Mouse (Mus musculus) hindbrain, embryonic 15.5 days (tissue): Measurements from ENCODE around the gene Tmem126b. TPM values are rescaled to one million over a fixed set of nuclear protein-coding genes. Genes with fewer than 3 reads are reported as not detected.

Experiments
- ATAC-seq: fragments of 200-750 bp; cut with Nextera tagmentation; 2 replicates; pipeline ENCODE4 v1.8.0; 2017; ENCODE audit warnings: low read depth, moderate number of reproducible peaks, moderate TSS enrichment; ENCODE audit not compliant: low FRiP score
- H3K27ac ChIP-seq: fragments of 300-500 bp; sonication (generic); replicated peaks from 2 replicates; pipeline ENCODE4 v1.5.1; 2015; ENCODE audit warnings: mild to moderate bottlenecking, inconsistent platforms
- H3K27me3 ChIP-seq: fragments of 300-500 bp; sonication (generic); 2 replicates; pipeline ENCODE4 v1.6.1; 2015; ENCODE audit warnings: control low read depth, inconsistent platforms
- H3K36me3 ChIP-seq: fragments of 300-500 bp; sonication (generic); 2 replicates; pipeline ENCODE4 v1.6.1; 2015; ENCODE audit warnings: control low read depth, inconsistent platforms
- H3K4me1 ChIP-seq: fragments of 300-500 bp; sonication (generic); replicated peaks from 2 replicates; pipeline ENCODE4 v1.6.1; 2015; ENCODE audit warnings: control low read depth, inconsistent platforms
- H3K4me2 ChIP-seq: fragments of 300-500 bp; sonication (generic); 2 replicates; pipeline ENCODE4 v1.6.1; 2015; ENCODE audit warnings: moderate library complexity, mild to moderate bottlenecking, inconsistent platforms
- H3K4me3 ChIP-seq: fragments of 300-500 bp; sonication (generic); 2 replicates; pipeline ENCODE4 v1.5.1; 2015; ENCODE audit warnings: mild to moderate bottlenecking, inconsistent platforms
- H3K9ac ChIP-seq: fragments of 300-500 bp; sonication (generic); 2 replicates; pipeline ENCODE4 v1.6.1; 2015; ENCODE audit warnings: inconsistent platforms
- H3K9me3 ChIP-seq: fragments of 300-500 bp; sonication (generic); 2 replicates; pipeline ENCODE4 v1.6.1; 2016; ENCODE audit warnings: control low read depth, inconsistent platforms
- WGBS: fragments of 180-500 bp; shearing (Covaris S2); methylation state at CpG from one replicate; pipeline ENCODE4 v1.1.7; 2015; 5-methylcytosine and 5-hydroxymethylcytosine counted together
- polyA plus RNA-seq: library from polyadenylated mRNA; unstranded; fragments of >200 nt; fragmentation: Nextera tagmentation; extraction: Ambion mirVana; gene quantifications from 2 replicates; pipeline ENCODE4 v1.2.1, GENCODE M21; 2015

The Tmem126b gene
- polyA plus RNA-seq, 1 experiment from 2014 or later = 42.0 TPM

DNA sequence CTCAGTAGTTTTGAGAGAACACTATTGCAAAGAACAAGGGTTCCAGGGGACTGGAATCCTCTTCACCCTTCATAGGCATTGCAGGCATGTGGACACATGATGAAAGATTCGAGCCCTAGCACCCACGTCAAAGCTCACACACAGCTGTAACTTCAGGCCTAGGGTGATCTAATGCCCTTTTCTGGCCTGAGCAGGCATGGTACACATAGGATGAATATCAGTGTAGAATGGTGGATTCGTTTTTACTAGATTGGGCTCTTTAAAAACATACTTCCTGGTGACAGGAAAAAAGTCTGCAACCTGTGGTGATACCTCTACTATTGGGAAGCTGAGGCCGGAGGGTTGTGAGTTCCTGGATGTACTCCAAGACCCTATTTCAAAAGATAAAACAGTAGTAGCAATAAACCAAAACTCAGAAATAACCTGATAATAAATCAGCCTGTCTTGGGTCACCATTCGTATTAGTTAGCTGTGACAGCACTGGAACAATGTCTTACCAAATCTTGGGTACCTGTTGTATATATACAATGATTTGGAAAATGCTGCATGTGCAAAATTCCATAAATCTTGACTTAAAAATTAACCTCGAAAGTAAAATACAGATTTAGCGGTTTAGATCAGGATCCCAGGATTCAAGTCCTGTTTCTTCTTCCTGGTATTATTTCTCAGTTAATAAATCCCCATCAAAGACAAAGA is 19.5 kb downstream of the Tmem126b start:
- Histone ChIP-seq H3K9me3 (no peaks in the 10 kb centered on the region), H3K9ac (peak overlapping the region; percentile 93), H3K27me3 (no peaks in the 10 kb centered on the region), H3K4me3 (peak overlapping the region; percentile 94), H3K4me2 (peak overlapping the region; percentile 70), H3K36me3 (peaks cover 22% of the 10 kb centered on the region), H3K27ac (peak overlapping the region; percentile 96), H3K4me1 (peaks cover 13% of the 10 kb centered on the region)
- no peak for ATAC-seq
- WGBS = 35% methylated on average over 7 of the region's 7 CpGs

DNA sequence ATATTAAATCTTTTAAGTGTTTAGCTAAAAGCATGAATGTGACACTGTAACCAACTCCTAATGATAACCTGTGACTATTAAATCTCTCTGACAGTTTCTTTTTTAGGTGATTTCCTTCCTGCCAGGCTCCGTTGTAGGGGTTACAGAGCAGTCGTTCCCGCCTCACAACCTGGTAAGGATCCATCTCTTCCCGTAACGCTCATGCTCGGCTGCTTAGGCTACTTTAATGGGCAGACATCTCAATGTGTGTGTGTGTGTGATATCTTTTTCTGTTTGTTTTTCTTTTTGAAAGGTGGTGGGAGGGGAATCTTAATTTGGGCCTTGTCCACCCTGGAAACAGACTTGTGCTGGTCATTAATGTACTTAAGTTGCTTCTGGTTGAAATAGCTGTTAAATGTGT is 31.6 kb downstream of the Tmem126b start:
- 0% methylated on average over 6 of the region's 6 CpGs for WGBS
- Histone ChIP-seq H3K36me3 (peaks cover 7% of the 10 kb centered on the region), H3K4me2 (peak overlapping the region; percentile 80), H3K4me1 (peaks cover 17% of the 10 kb centered on the region), H3K27ac (no peak overlapping the region; the same call in 1 of the 2 replicates), H3K4me3 (peak overlapping the region; percentile 66), H3K27me3 (no peaks in the 10 kb centered on the region), H3K9ac (peak overlapping the region; percentile 93), H3K9me3 (no peaks in the 10 kb centered on the region)
- ATAC-seq = no peak

DNA sequence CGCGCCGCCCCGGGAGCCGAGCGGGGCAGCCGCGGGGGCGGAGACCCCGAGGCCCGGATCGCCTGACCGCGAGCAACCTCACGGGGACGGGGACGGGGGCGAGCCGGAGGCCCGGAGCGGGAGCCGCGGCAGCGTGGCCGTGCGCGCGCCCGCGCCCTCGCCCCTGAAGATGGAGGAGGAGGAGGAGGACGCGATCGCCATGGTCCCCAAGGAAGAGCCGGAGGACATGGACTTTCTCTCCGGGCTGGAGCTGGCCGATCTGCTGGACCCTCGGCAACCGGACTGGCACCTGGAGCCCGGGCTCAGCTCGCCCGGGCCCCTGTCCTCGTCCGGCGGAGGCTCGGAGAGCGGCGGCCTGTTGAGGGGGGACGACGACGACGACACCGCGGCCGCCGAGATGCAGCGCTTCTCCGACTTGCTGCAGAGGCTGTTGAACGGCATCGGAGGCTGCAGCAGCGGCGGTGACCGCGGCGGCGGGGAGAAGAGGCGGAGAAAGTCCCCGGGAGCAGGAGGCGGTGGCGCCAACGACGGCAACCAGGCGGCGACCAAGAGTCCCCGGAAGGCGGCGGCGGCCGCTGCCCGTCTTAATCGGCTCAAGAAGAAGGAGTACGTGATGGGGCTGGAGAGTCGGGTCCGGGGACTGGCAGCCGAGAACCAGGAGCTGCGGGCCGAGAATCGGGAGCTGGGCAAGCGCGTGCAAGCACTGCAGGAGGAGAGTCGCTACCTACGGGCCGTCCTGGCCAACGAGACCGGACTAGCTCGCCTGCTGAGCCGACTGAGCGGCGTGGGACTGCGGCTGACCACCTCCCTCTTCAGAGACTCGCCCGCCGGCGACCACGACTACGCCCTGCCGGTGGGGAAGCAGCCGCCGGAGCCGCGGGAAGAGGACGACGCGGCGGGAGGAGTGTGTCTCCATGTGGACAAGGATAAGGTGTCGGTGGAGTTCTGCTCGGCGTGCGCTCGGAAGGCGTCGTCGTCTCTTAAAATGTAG is 32.4 kb downstream of the Tmem126b start:
- WGBS = under 1% methylated on average over 120 of the region's 123 CpGs
- peak overlapping the region; percentile 97 for H3K27ac ChIP-seq
- H3K27me3 ChIP-seq = no peaks in the 10 kb centered on the region
- H3K36me3 ChIP-seq = 0 out of 2 replicates have a peak, but pooled peaks cover 4% of the 10 kb centered on the region
- no peaks in the 10 kb centered on the region for H3K9me3 ChIP-seq
- H3K9ac ChIP-seq = peak overlapping the region; percentile 93
- H3K4me2 ChIP-seq = peak overlapping the region; percentile 80
- peak overlapping the region; percentile 66 for H3K4me3 ChIP-seq
- peak; percentile 66 for ATAC-seq
- peaks cover 17% of the 10 kb centered on the region for H3K4me1 ChIP-seq

DNA sequence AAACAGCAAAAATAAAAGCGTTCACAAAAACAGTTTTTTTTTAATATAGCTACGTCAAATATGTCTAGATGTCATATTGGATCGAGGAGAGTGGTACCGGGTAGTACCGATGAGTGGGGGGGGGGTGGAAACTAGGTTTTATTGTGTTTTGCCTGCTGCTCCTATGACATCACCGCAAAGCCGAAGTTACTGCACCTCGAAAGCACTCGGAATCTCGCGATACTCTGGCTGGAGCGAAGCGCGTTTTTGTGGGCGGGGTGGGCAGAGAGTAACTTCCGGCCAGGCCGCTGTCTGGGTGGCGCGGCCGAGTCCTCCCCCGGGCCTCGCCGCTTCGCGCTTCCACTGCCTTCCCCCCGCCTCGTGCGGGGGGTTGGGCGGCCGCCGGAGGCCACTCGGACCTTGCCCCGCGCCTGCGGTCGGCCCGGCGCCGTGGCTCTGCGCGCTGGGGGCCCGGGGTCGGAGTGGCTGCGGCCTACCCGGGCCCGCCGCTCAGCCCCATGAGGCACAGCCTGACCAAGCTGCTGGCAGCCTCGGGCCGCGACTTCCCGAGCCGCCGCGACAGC is 33.2 kb downstream of the Tmem126b start, which contains the start of gene Crebzf:
Crebzf (plus strand) TSS at position 212 of the 563 bp plus-strand sequence.
- H3K27me3 ChIP-seq = no peaks in the 10 kb centered on the region
- 0 out of 2 replicates have a peak, but pooled peaks cover 3% of the 10 kb centered on the region for H3K36me3 ChIP-seq
- WGBS = under 1% methylated on average over 51 of the region's 54 CpGs
- H3K4me3 ChIP-seq = peak within 1 kb of the TSS; percentile 66
- peak; percentile 98 for ATAC-seq
- peak within 1 kb of the TSS; percentile 97 for H3K27ac ChIP-seq
- peak within 1 kb of the TSS; percentile 80 for H3K4me2 ChIP-seq
- peaks cover 13% of the 10 kb centered on the region for H3K4me1 ChIP-seq
- peak within 1 kb of the TSS; percentile 93 for H3K9ac ChIP-seq
- H3K9me3 ChIP-seq = no peaks in the 10 kb centered on the region

DNA sequence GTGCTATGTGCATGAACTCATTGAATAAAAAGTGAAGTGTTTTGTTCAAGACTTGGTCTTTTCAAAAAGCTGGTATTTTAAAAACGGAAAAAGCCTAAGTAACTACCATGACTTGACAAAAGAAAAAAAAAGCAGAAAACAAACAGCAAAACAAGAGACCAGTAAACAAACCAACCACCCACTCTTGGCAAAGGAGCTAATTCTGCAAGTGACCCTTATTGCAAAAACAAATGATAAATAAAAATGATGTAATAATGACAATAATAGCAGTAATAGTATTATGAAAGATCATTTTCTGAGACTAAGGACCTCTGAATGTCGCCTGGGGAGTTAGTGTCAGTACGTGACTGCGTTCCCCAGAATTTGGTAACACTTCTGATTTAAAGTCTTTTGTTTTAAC is 33.7 kb downstream of the Tmem126b start:
- Histone ChIP-seq H3K27ac (peak overlapping the region; percentile 97), H3K4me1 (peaks cover 11% of the 10 kb centered on the region), H3K4me3 (peak overlapping the region; percentile 66), H3K9ac (peak overlapping the region; percentile 59), H3K4me2 (peak overlapping the region; percentile 65), H3K27me3 (no peaks in the 10 kb centered on the region), H3K9me3 (no peaks in the 10 kb centered on the region), H3K36me3 (no peaks in the 10 kb centered on the region)
- 7% methylated on average over 4 of the region's 4 CpGs for WGBS
- peak; percentile 48 for ATAC-seq

DNA sequence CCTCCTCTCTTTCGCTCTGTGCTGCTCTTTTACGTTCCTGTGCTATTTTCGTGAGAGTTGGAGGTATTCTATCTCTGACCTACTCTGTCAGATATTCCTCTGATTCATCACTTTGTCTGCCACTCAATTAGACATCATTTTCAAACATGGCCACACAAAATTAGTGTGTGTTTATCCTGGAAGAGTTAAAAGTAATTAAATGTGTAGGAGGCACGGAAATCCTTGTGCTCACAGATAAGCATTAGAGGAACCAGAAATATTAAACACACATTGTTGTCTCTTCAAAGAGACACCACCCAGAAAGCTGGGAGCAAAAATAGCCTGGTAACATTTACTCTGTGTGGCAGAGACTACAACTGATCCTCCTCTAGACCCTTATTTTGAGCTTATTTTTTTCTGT is 35.8 kb downstream of the Tmem126b start:
- no peaks in the 10 kb centered on the region for H3K9me3 ChIP-seq
- ATAC-seq = no peak
- no peak overlapping the region for H3K4me3 ChIP-seq
- no peak overlapping the region for H3K4me2 ChIP-seq
- no peak overlapping the region for H3K9ac ChIP-seq
- no peaks in the 10 kb centered on the region for H3K27me3 ChIP-seq
- H3K4me1 ChIP-seq = peaks cover 4% of the 10 kb centered on the region; the same call in 1 of the 2 replicates
- WGBS = 92% methylated on average over 4 of the region's 4 CpGs
- H3K27ac ChIP-seq = no peak overlapping the region
- no peaks in the 10 kb centered on the region for H3K36me3 ChIP-seq

DNA sequence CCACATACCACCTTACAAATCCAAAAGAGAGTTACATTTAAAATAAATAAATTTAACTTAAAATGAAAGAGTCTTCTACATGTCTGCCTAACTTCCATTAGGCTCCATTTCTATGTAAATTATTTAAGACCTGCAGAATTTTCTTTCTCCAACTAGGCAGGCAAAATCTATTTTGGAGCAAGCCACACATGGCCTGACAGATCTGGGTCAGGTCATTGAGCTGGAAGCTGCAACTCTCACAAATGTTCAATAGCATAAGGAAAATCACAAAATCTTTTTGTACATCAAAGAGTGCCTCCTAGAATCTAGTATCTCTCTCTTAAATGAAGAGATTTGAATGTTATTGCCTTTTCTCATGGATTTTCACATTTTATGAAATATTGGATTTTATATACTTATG is 43.6 kb downstream of the Tmem126b start:
- Histone ChIP-seq H3K36me3 (no peaks in the 10 kb centered on the region), H3K4me2 (no peak overlapping the region), H3K9me3 (no peaks in the 10 kb centered on the region), H3K27me3 (no peaks in the 10 kb centered on the region), H3K27ac (no peak overlapping the region), H3K9ac (no peak overlapping the region), H3K4me1 (peaks cover 1% of the 10 kb centered on the region; the same call in 1 of the 2 replicates), H3K4me3 (no peak overlapping the region)
- no peak for ATAC-seq

DNA sequence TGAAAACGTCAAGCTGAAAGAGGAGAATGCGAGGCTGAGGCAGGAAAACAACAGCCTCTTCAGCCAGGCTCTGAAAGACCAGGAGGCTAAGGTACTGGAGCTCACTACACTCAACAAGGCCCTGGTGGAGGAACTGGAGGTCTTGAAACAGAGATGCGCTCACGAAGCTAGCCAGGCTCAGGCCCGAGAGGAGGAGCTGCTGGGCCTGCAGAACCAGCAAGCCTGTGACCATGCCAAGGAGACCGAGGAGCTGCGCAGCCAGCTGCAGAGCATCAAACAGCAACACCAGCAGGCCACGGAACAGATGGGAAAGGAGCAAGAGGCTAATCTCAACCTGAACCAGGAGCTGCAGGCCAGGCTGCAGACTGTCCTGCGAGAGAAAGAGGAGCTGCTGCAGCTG is 48.8 kb downstream of the Tmem126b start:
- H3K27me3 ChIP-seq = no peaks in the 10 kb centered on the region
- no peak overlapping the region for H3K27ac ChIP-seq
- H3K9ac ChIP-seq = peak overlapping the region; percentile 33
- H3K4me1 ChIP-seq = peaks cover 11% of the 10 kb centered on the region; the same call in 1 of the 2 replicates
- H3K4me2 ChIP-seq = peak overlapping the region; percentile 72
- H3K9me3 ChIP-seq = no peaks in the 10 kb centered on the region
- no peak for ATAC-seq
- peak overlapping the region; percentile 43 for H3K4me3 ChIP-seq
- 67% methylated on average over 9 of the region's 9 CpGs for WGBS
- no peaks in the 10 kb centered on the region for H3K36me3 ChIP-seq

DNA sequence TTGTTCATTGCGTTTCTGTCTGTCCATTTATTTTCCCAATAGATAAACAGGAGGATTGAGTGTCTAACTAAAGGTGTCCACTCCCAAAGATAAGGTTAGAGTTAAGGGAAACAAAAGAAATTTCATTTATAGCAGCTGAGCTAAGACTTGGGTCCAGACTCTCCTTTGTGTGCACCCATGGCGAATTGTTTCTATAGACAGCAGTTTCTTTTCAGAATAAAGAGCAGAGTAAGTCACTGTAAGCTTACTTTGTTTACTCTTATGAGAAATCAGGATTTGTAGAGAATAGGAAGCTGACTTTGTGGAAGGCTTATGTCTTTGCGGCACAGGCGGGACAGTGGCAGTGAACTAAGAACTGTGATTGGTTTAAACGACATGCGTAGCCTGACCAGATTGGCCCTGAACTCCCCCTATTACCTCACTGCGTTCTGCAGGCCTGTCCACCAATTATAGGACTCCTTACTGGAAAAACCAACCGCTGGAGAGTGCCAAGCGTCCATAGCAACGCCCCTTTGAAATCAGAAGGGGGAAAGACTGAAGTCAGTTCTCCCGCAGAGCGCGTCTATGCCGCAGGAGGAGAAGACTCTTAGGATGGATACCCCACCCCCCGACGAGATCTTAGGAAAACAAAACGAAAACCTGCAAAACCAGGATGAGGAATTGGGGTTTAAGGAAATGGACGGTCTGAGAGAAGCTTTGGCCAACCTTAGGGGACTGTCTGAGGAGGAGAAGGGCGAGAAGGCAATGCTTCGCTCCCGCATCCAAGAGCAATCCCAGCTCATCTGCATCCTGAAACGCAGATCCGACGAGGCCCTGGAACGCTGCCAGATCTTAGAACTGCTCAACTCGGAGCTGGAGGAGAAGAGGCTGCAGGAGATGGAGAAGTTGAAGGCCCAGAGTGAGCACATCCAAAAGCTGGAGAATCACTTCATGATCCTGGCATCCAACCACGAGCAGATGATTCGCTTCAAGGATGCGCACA is 49.5 kb downstream of the Tmem126b start, which contains the start of gene Ccdc89:
Ccdc89 (plus strand) TSS at position 558 of the 982 bp plus-strand sequence.
- Histone ChIP-seq H3K27ac (peak within 1 kb of the TSS; percentile 63), H3K9ac (peak within 1 kb of the TSS; percentile 33), H3K9me3 (no peaks in the 10 kb centered on the region), H3K36me3 (no peaks in the 10 kb centered on the region), H3K4me2 (peak within 1 kb of the TSS; percentile 72), H3K4me1 (peaks cover 11% of the 10 kb centered on the region; the same call in 1 of the 2 replicates), H3K4me3 (peak within 1 kb of the TSS; percentile 43), H3K27me3 (no peaks in the 10 kb centered on the region)
- 20% methylated on average over 29 of the region's 29 CpGs for WGBS
- peak; percentile 100 for ATAC-seq
